Mouse (Mus musculus) granulocyte monocyte progenitor cell, adult 5-6 weeks (primary cell): ENCODE results near the gene Rnf41. TPM values are rescaled to one million over a fixed set of nuclear protein-coding genes. Genes with fewer than 3 reads are reported as not detected.

Experiments used
- ATAC-seq: replicated peaks from 2 replicates; pipeline ENCODE4 v1.8.0; 2016; ENCODE audit warnings: mild to moderate bottlenecking, moderate TSS enrichment, inconsistent platforms; ENCODE audit not compliant: poor library complexity, severe bottlenecking
- total RNA-seq, 2 experiments: library from RNA; stranded (forward) in 1 of 2; stranded (reverse) in 1 of 2; fragments of 200-712, 200-1000 nt in 1 of 2; fragments of >200 nt in 1 of 2; fragmentation: Nextera tagmentation in 1 of 2; gene quantifications; 2 replicates each; pipeline ENCODE4 v1.2.3; 2014 to 2017

The Rnf41 gene
- 15.7 and 29.1 TPM in 2 replicates for total RNA-seq (2014; fragmentation: Nextera tagmentation)
- total RNA-seq (2017): 16.5 and 18.6 TPM in 2 replicates

- ATAC-seq: peak; percentile 78
Measured at GRCm38 (mm10) chr10:128411211-128412054, at the start of gene Rnf41, which contains the start of gene Nabp2. Gene Rnf41 (plus strand): TSS chr10:128411657. Gene Nabp2 (minus strand): TSS chr10:128411492.

GRCm38 (mm10) chr10:128361836-128362235, 49.6 kb upstream of the Rnf41 start:
- ATAC-seq: no peak

GRCm38 (mm10) chr10:128362568-128362967, 48.9 kb upstream of the Rnf41 start:
- peak; percentile 48 for ATAC-seq

GRCm38 (mm10) chr10:128367899-128368401, 43.5 kb upstream of the Rnf41 start:
- ATAC-seq: peak; percentile 6

GRCm38 (mm10) chr10:128368402-128369217, 42.8 kb upstream of the Rnf41 start, which contains the start of gene Coq10a:
Gene Coq10a (minus strand): TSS chr10:128368997.
- peak; percentile 70 for ATAC-seq

GRCm38 (mm10) chr10:128369218-128369543, 42.3 kb upstream of the Rnf41 start:
- no peak for ATAC-seq

- no peak for ATAC-seq
Measured at GRCm38 (mm10) chr10:128369599-128369998, 41.9 kb upstream of the Rnf41 start.

- no peak for ATAC-seq
Measured at GRCm38 (mm10) chr10:128370021-128370420, 41.4 kb upstream of the Rnf41 start.

- peak; percentile 15 for ATAC-seq
Measured at GRCm38 (mm10) chr10:128370601-128371000, 40.9 kb upstream of the Rnf41 start.

- no peak for ATAC-seq
Measured at GRCm38 (mm10) chr10:128372142-128372541, 39.3 kb upstream of the Rnf41 start.

GRCm38 (mm10) chr10:128372989-128373748, 38.3 kb upstream of the Rnf41 start:
- ATAC-seq: peak; percentile 60

- ATAC-seq: no peak
Measured at GRCm38 (mm10) chr10:128374393-128374792, 37.1 kb upstream of the Rnf41 start.

- ATAC-seq: no peak
Measured at GRCm38 (mm10) chr10:128376099-128376454, 35.4 kb upstream of the Rnf41 start.

- peak; percentile 52 for ATAC-seq
Measured at GRCm38 (mm10) chr10:128376455-128377211, 34.8 kb upstream of the Rnf41 start, which contains the start of gene Ankrd52. Gene Ankrd52 (plus strand): TSS chr10:128377115.

- no peak for ATAC-seq
Measured at GRCm38 (mm10) chr10:128377222-128377939, 34.1 kb upstream of the Rnf41 start.

- no peak for ATAC-seq
Measured at GRCm38 (mm10) chr10:128377940-128378448, 33.5 kb upstream of the Rnf41 start.

GRCm38 (mm10) chr10:128378462-128378861, 33.0 kb upstream of the Rnf41 start:
- no peak for ATAC-seq

- ATAC-seq: no peak
Measured at GRCm38 (mm10) chr10:128379260-128379659, 32.2 kb upstream of the Rnf41 start.

- ATAC-seq: peak; percentile 47; the same call in 1 of the 2 replicates
Measured at GRCm38 (mm10) chr10:128380565-128380964, 30.9 kb upstream of the Rnf41 start.
